Mouse (Mus musculus): ENCODE data around the gene Mpdz.

The Mpdz gene

DNA sequence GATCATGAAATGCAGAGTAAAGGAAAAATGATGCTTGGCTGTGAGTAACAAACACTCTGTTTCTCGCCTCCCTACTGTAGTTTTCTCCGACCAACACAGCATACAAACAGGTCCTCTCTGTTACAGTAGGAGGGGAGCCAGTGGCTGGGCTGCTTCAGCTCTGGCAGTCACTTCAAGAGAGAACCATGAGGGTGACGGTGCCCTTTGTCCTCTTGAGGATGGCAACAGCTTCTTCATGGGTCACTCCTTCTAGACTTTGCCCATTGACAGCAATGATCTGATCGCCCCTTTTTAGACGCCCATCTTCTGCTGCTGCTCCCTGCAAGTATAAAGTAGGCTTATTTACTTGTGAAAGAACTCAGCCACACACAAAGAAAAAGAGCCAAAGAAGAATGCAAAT lies 163.2 kb downstream of the Mpdz start:
- no peak for DNase-seq

DNA sequence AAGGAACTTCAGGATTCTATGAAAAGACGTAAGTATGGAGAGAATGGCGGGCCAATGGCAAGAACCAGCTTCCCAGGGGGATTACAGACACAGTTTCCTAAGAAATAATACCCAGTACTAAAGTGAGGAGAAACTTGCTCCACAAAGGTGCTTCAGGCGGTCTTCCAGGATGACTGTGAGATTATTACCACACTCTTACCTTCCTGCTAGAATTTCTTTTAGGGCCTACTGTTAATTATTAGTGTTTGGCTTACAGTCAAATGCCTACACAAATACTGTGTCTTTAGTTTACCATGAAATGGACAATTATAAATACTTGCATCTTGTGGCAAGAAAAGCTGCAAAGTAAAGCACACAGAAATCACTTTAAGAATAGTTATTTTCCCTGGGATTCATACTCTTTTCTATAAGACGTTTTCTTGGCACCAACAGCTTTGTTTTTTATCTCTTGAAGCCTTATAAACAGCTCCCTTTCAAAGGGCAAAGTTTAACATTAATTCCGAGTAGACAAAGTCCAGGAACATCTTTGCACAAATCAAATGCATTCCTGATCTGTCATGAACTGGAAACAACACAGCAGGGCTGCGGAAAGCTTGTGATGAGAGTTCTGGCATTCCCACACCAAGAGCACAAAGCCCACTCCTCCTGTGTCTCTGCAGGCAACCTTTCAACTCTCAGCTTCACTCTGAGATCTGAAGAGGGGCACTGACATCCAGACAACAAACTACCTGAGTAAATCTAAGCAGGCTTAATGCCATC lies 166.5 kb downstream of the Mpdz start:
- no peak for DNase-seq

DNA sequence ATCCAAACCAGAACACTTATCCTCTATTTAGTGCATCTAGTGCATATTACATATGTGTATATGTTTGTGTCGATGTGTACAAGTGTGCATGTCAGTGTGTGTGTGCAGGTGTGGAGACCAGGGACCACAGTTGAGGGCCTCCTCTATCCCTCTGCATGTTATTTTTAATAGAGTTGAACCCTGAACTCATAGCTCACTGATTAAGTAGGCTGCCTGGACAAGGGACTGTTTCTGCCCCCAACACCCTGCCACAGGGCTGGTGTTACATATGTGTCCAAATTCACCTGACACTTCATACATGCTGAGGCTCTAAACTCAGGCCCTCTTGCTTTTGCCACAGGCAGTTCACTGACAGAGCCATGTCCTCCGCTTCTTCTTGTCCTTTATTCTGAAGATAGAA lies 169.5 kb downstream of the Mpdz start:
- DNase-seq: no peak

DNA sequence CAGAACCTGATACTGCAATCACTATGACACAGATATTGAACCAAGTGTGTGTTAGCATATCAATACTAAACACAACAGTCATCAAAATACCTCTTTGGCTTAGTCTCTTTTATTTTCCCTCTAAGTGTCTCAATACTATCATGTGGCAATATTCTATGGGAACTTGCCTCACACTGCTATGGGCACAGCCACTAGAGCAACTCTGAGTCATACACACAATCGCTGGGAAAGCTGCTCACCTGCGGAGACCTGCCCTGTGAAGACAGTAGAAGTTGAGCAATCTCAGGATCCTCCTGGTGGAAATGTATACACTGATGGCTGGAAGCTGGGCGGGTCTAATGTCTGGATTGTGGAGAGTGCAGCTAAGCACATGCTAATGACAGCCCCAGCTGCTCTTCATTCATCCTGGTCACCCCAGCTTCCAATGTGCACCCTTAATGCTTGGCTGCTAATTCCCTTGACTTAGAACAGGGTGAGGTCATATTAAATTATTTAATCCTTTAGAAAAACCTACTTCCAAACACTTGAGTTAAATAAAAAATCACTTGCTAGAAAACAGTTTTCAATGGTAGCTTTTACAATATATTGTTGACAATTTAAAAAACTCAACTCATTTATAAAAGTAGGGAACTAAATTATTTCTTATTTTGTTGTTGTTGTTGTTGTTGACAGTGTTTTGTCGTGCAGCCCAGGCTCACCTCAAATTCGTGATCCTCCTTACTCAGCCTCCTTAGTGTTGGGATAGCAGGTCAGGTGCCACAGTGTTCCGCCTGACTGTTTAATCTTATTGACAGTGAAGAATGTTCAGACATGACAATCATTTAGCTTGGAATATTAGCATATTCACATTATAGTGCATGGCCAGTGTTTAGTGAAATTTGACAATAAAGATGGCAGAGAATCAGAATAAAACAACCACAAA lies 189.5 kb downstream of the Mpdz start:
- no peak for DNase-seq

DNA sequence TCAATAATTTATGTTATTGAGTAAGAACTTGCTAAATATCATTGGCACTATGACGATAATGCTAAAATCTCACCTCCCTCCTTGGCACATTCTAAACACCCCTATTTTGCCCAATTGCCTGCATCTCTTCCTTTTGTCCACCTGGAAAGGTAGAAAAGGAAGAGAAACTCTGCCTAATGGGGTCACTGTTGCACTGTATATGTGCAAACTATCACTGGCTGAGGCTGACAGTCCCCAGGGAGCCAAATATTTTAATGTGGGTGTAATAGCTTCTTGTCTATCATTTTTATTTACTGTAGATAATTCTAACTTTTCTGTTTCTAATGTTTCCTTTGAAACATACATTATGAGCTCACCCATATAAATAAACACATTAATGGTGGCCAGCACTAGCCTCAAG lies 190.3 kb downstream of the Mpdz start:
- DNase-seq: no peak

DNA sequence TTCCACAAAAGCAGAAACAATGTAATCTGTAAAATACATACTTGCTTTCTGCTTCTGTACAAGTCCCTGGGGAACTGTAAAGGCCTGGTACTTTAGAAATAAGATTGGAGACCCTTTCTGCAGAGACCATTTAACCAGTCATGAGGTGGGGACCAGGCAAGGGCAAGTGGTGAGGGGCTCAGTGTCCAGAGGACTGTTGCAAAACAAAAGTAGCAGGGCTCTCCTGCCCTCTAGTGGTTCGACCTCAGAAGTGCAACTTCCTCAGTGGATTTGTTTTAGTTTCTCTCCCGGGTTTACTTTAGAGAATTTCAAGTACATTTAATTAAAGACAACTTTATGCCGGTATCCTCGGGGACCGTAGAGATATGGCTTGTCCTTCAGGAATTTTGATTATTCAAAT lies 190.7 kb downstream of the Mpdz start:
- DNase-seq: peak; percentile 37 to 50

DNA sequence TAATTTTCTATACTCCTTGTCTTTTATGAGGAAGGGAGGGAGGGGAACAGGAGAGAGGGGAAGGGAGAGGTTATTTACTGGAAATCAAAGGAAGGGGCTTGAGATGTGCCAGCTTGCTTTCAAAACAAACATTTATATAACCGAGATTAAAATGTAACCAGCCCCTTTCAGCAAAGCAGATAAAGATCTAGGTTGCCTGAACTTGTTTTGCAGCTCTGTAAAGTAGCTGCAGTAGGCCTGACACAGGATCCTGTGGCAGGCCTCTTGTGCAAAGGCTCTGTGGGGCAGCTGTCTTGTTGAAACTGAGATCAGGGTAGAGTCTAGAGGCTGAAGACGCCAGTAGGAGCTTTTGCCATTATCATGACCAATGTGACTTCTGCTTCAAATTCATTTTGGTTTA lies 193.4 kb downstream of the Mpdz start:
- no peak for DNase-seq

DNA sequence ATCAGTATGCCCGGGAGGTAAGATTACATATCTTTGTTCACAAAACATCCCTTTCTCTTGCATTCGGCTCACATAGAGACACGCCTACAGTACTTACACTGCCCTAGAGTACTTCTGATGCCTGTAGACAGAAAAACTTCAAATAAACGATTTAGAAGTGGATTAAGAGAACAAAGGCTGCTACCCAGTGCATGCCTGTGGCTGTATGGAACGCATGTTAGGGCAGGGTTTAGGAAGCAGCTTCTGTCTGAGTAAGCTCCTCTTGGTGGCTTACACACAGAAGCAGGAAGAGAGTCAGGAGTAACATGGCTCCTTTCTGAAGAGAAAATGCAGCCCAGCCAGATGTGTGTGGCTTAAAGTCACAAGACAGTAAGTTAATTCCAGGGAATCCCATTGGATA lies 206.4 kb downstream of the Mpdz start:
- DNase-seq: no peak
